Mouse (Mus musculus) hindbrain, embryonic 13.5 days (tissue): Measurements from ENCODE around the gene Slc2a13. TPM values are rescaled to one million over a fixed set of nuclear protein-coding genes. Genes with fewer than 3 reads are reported as not detected.

ENCODE experiments used
- ATAC-seq: fragments of 200-750 bp; cut with Nextera tagmentation; 2 replicates; pipeline ENCODE4 v1.8.0; 2017; ENCODE audit warnings: moderate TSS enrichment; ENCODE audit not compliant: low FRiP score
- H3K27ac ChIP-seq: fragments of 300-500 bp; sonication (generic); 2 replicates; pipeline ENCODE4 v1.5.1; 2015; ENCODE audit warnings: inconsistent platforms, mild to moderate bottlenecking, moderate library complexity
- H3K27me3 ChIP-seq: fragments of 300-500 bp; sonication (generic); 2 replicates; pipeline ENCODE4 v1.6.1; 2015; ENCODE audit warnings: mild to moderate bottlenecking, inconsistent platforms
- H3K36me3 ChIP-seq: fragments of 300-500 bp; sonication (generic); 2 replicates; pipeline ENCODE4 v1.6.1; 2015; ENCODE audit warnings: mild to moderate bottlenecking, inconsistent platforms
- H3K4me1 ChIP-seq: fragments of 300-500 bp; sonication (generic); replicated peaks from 2 replicates; pipeline ENCODE4 v1.6.1; 2015; ENCODE audit warnings: inconsistent platforms
- H3K4me2 ChIP-seq: fragments of 300-500 bp; sonication (generic); 2 replicates; pipeline ENCODE4 v1.6.1; 2015; ENCODE audit warnings: inconsistent platforms, mild to moderate bottlenecking, moderate library complexity
- H3K4me3 ChIP-seq: fragments of 300-500 bp; sonication (generic); 2 replicates; pipeline ENCODE4 v1.5.1; 2015; ENCODE audit warnings: mild to moderate bottlenecking, inconsistent platforms
- H3K9ac ChIP-seq: fragments of 300-500 bp; sonication (generic); 2 replicates; pipeline ENCODE4 v1.6.1; 2015; ENCODE audit warnings: mild to moderate bottlenecking, inconsistent platforms
- H3K9me3 ChIP-seq: fragments of 300-500 bp; sonication (generic); 2 replicates; pipeline ENCODE4 v1.6.1; 2016; ENCODE audit warnings: inconsistent platforms
- WGBS: fragments of 180-500 bp; shearing (Covaris S2); methylation state at CpG from one replicate; pipeline ENCODE4 v1.1.7; 2015; 5-methylcytosine and 5-hydroxymethylcytosine counted together
- polyA plus RNA-seq: library from polyadenylated mRNA; unstranded; fragments of >200 nt; fragmentation: Nextera tagmentation; extraction: Ambion mirVana; gene quantifications from 2 replicates; pipeline ENCODE4 v1.2.1, GENCODE M21; 2015

Slc2a13 gene
- polyA plus RNA-seq, 1 experiment from 2014 or later = 2.9 TPM

DNA sequence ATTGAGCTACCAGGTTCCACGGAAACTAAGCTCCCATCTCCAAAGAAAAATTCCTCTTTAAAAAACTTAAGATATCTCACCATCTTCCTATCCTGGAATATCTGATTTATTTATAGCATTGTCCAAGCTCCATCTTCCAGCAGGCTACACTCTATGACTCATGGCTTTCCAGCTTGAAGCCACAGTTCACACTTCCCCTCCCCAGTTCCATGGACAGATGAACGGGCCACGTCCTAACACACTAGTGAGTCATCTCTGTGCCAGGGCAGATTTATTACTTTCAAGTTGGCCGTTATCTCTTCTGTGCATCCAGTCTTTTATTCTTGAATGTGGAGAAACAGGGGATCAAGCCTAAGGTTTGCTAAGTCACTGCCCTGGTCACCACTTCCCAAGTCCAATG, 78.0 kb downstream of the Slc2a13 start:
- WGBS = 96% methylated on average over 4 of the region's 4 CpGs

DNA sequence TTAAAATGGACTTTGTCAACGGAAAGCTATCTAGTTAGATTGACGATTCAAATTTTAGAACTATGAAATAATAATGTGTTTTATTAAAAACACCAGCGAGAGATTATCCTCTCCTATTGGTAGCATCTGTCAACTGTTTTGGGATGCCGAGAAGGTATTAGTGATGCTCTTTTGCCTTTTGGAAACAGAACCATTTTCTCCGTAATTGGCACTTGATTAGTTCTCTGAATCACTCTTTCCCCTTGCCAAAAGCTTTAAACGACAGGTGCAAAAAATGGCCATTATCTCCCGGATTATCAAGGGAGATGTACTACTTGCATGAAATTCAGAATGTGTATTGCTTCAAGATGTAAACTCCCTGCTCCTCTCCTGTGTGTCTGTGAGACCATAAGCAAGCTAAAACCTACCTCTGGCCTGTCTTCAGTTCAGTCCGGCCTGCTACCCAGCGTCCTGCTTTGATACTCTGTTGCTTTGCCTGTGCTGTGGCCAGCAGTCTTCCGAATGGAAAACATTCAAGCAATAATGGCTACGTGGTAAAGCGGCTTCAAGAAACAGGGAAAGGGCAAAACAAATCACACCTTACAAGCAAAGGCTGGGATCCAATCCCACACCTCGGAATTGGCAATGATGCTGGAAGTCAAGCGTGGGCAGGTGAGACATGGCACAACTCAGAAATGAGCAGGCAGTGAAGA, 93.0 kb downstream of the Slc2a13 start:
- Histone ChIP-seq H3K27me3 (no peaks in the 10 kb centered on the region), H3K4me1 (no peaks in the 10 kb centered on the region), H3K9ac (no peak overlapping the region), H3K27ac (no peak overlapping the region), H3K4me3 (no peak overlapping the region), H3K4me2 (no peak overlapping the region), H3K9me3 (peaks cover 18% of the 10 kb centered on the region; the same call in 1 of the 2 replicates), H3K36me3 (no peaks in the 10 kb centered on the region)
- 88% methylated on average over 14 of the region's 14 CpGs for WGBS
- ATAC-seq = no peak

More for the DNA sequence above, 78.0 kb downstream of the Slc2a13 start:
- no peak for ATAC-seq
- Histone ChIP-seq H3K4me1 (peaks cover 7% of the 10 kb centered on the region; the same call in 1 of the 2 replicates), H3K27me3 (no peaks in the 10 kb centered on the region), H3K4me2 (no peak overlapping the region), H3K36me3 (no peaks in the 10 kb centered on the region; the same call in 1 of the 2 replicates), H3K9me3 (no peaks in the 10 kb centered on the region), H3K27ac (no peak overlapping the region), H3K9ac (no peak overlapping the region), H3K4me3 (no peak overlapping the region)

DNA sequence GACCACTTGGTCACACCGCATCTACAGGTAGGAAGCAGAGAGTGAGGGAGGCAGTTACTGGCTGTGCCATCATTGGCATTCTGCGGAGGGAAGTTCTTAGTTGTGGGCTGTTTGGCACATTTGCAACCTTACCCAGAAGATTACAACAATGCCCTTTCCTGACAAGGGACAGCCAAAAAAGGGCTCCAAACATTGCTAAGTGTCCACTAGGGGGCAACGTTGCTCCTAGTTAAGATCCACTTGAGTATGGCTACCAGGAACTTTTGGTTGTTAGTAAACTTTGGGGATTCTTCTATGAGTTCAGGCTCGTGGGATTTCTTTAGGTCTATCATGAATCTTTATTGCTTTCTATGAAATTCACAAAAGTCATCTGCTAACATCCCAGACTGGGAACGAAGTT, 95.3 kb downstream of the Slc2a13 start:
- no peak for ATAC-seq
- Histone ChIP-seq H3K9me3 (0 out of 2 replicates have a peak, but pooled peaks cover 7% of the 10 kb centered on the region), H3K27me3 (no peaks in the 10 kb centered on the region), H3K27ac (no peak overlapping the region), H3K4me3 (no peak overlapping the region), H3K9ac (no peak overlapping the region), H3K4me1 (no peaks in the 10 kb centered on the region), H3K36me3 (no peaks in the 10 kb centered on the region), H3K4me2 (no peak overlapping the region)
- whole genome bisulfite sequencing = 36% methylated on average over 5 of the region's 5 CpGs

DNA sequence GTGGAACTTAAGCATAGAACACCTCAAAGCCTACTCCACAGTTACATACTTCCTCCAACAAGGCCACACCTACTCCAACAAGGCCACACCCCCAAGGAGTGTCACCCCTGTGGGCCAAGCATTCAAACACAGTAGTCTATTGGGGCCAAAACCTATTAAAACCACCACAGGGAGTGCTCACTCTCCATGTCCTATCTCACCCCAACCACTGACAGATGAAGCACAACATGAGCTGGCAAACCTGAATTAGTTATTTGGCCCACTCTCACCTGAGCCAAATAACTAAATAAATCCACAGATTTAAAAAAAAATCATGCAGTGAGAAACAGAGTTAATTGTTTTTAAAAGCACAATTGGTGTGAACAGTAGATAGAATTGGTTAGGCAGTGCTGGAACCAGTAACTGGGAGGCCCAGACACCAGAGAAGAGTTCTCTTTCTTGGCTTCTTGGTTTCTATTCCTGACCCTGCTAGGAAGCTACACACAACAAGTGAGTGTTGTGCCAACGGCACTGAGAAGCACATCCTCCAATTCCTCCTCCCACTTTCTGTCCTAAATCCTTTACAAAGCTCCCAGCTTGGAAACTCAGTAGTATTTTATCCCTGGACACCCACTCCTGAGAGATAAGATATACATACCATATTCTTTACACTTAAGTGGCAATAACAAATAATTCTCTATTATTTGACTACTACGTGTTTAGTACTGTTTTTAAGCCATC, 99.2 kb downstream of the Slc2a13 start:
- H3K4me2 ChIP-seq = no peak overlapping the region
- WGBS = 88% methylated on average over 2 of the region's 2 CpGs
- H3K27me3 ChIP-seq = no peaks in the 10 kb centered on the region
- ATAC-seq = no peak
- no peak overlapping the region for H3K4me3 ChIP-seq
- H3K27ac ChIP-seq = no peak overlapping the region
- H3K4me1 ChIP-seq = no peaks in the 10 kb centered on the region
- no peaks in the 10 kb centered on the region for H3K36me3 ChIP-seq
- no peaks in the 10 kb centered on the region for H3K9me3 ChIP-seq
- no peak overlapping the region for H3K9ac ChIP-seq

DNA sequence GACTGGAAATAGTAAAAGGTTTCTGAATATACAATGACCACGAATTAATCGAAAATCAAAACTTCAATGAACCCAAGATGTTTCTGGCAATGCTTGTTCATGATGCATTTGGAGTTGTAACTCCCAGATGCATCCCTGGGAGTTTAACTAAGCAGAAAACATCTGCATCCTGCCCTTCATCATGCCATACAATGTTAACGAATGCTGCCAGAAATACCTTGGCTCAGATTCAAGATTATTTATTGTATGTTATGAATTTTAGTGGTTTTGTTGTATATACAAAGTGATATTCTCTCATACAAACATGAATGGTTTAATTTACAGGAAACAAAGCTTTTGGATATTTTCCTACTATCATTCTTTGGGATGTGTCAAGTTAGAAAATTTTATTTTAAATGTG, 107.7 kb downstream of the Slc2a13 start:
- Histone ChIP-seq H3K4me1 (peaks cover 11% of the 10 kb centered on the region; the same call in 1 of the 2 replicates), H3K9me3 (no peaks in the 10 kb centered on the region), H3K4me3 (no peak overlapping the region), H3K4me2 (no peak overlapping the region), H3K9ac (no peak overlapping the region), H3K27ac (no peak overlapping the region), H3K36me3 (no peaks in the 10 kb centered on the region), H3K27me3 (no peaks in the 10 kb centered on the region)
- 89% methylated on average over 3 of the region's 3 CpGs for WGBS
- no peak for ATAC-seq

DNA sequence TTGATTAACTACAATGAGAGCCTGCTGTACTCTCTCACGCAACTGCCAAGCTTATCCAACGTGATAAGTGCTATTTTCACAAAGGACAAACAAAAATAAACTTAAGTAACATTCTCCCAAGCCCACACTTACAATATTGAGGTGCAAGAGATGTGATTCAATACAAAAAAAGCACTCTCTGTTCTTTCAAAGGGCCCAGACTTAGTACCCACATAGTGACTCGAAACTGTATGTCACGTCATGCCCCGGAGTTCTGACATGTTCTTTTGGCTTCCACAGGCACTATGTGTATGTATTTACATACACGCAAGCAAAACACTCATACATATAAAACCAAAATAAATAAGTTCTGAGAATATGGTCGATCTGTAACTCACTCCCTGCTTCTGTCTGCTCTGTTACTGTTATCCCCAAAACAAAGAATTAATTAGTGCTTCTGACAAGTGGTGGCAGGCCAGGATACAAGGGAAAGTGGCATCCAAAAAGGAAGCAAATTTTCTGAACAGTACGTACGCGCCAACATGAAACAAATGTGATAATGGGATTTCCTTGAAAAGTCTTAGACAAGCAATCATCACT, 109.1 kb downstream of the Slc2a13 start:
- 92% methylated on average over 10 of the region's 10 CpGs for WGBS
- H3K4me3 ChIP-seq = no peak overlapping the region
- no peak overlapping the region for H3K9ac ChIP-seq
- peaks cover 11% of the 10 kb centered on the region; the same call in 1 of the 2 replicates for H3K4me1 ChIP-seq
- H3K27ac ChIP-seq = no peak overlapping the region
- H3K4me2 ChIP-seq = no peak overlapping the region
- no peak for ATAC-seq
- no peaks in the 10 kb centered on the region for H3K36me3 ChIP-seq
- H3K27me3 ChIP-seq = no peaks in the 10 kb centered on the region
- no peaks in the 10 kb centered on the region for H3K9me3 ChIP-seq

DNA sequence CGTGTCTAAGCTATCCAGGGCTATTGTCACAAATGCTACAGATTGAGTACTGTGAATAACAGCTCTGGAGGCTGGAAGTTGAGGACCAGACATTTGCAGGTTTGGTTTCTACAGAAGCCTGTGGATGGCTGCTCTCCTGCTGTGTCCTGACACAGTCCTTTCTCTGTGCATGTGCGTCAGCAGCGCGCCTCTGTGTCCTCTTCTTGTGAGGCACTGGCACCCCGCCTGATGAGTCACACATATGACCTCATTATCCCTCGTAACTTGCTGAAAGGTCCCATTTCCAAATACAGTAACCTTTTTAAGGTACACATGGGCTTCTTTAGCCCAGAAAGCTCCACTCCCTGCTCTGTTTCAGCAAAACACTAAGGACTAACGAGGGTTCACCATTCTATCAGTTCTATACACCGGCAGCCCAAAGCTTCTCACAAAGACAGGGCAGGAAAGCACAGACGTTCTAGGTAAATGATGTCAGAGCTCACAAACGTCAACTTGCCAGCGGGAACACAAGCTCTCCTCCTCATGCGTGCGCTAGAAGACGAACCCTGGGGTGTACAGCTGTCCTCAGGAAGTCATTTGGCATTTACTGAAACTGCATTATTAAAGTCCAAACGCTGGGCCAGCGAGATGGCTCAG, 109.9 kb downstream of the Slc2a13 start:
- Histone ChIP-seq H3K4me1 (peaks cover 11% of the 10 kb centered on the region; the same call in 1 of the 2 replicates), H3K4me2 (no peak overlapping the region), H3K36me3 (no peaks in the 10 kb centered on the region), H3K27me3 (no peaks in the 10 kb centered on the region), H3K9me3 (no peaks in the 10 kb centered on the region), H3K9ac (no peak overlapping the region), H3K4me3 (no peak overlapping the region), H3K27ac (no peak overlapping the region)
- WGBS = 73% methylated on average over 16 of the region's 16 CpGs
- no peak for ATAC-seq

DNA sequence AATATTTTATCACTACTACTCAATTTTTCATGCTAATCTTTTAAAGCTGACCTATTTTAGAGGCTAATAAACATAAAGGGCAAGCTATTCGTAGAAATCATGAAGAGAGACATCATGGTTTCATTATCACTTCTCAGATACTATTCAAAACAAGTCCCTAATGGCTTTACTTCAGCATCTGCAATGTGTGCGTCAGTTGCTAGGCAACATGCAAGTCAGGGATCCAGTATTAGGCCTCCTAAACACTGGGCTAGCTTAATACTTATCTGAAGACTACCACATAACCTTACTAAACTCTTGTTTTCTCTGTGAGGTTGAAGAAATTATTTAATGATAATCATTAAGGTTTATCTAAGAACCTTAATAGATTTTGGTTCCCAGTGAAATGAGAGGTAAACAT, 111.1 kb downstream of the Slc2a13 start:
- Histone ChIP-seq H3K27me3 (no peaks in the 10 kb centered on the region), H3K9ac (no peak overlapping the region), H3K4me3 (no peak overlapping the region), H3K4me2 (no peak overlapping the region), H3K36me3 (no peaks in the 10 kb centered on the region), H3K9me3 (no peaks in the 10 kb centered on the region), H3K4me1 (peaks cover 11% of the 10 kb centered on the region; the same call in 1 of the 2 replicates), H3K27ac (no peak overlapping the region)
- no peak for ATAC-seq
- WGBS = 28% methylated on average over 2 of the region's 2 CpGs

DNA sequence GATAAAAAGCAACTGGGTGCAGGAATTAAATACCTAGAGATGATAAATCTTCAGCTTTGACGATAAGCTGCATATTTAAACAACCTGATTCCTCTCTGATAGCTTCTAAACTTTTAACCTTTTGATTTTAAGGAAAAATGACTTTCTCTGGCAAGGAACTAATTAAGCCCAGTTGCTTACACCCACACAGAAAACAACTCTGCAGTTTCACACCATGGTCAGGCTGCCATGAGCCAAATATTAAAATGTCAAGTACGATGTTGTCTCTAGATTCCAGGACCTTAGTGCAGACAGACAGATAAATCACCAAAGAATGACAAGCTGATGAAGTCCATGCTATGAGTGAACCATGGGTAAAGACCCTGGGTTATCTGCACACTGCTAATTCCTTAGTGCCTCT, 115.9 kb downstream of the Slc2a13 start:
- no peak overlapping the region for H3K27ac ChIP-seq
- ATAC-seq = no peak
- peaks cover 3% of the 10 kb centered on the region; the same call in 1 of the 2 replicates for H3K4me1 ChIP-seq
- no peak overlapping the region for H3K9ac ChIP-seq
- H3K4me2 ChIP-seq = no peak overlapping the region
- H3K36me3 ChIP-seq = no peaks in the 10 kb centered on the region
- 85% methylated on average over 2 of the region's 2 CpGs for WGBS
- no peaks in the 10 kb centered on the region for H3K9me3 ChIP-seq
- H3K4me3 ChIP-seq = no peak overlapping the region
- no peaks in the 10 kb centered on the region for H3K27me3 ChIP-seq

DNA sequence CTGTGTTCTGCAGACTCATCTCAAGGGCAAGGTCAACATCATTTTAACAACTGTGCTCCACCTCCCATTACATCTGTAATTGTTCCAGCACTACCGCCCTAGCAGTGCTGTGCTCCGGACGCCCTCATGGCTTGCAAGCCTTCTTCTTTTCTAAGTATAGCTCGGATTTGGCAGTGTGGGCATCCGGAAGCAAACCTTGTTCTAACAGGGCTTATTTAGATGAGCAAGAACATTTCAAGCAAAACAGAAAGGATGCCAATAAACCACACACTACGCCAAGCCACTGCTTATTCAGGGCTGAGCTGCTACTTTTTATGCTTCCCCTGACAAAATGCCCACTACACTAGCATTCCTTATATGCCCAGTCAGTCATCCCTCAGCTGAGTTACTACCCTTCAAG, 127.7 kb downstream of the Slc2a13 start:
- H3K4me2 ChIP-seq = no peak overlapping the region
- no peak overlapping the region for H3K9ac ChIP-seq
- H3K4me1 ChIP-seq = no peaks in the 10 kb centered on the region
- no peaks in the 10 kb centered on the region for H3K27me3 ChIP-seq
- 88% methylated on average over 6 of the region's 6 CpGs for WGBS
- ATAC-seq = no peak
- no peak overlapping the region for H3K4me3 ChIP-seq
- no peaks in the 10 kb centered on the region for H3K36me3 ChIP-seq
- no peak overlapping the region for H3K27ac ChIP-seq
- H3K9me3 ChIP-seq = 0 out of 2 replicates have a peak, but pooled peaks cover 5% of the 10 kb centered on the region

DNA sequence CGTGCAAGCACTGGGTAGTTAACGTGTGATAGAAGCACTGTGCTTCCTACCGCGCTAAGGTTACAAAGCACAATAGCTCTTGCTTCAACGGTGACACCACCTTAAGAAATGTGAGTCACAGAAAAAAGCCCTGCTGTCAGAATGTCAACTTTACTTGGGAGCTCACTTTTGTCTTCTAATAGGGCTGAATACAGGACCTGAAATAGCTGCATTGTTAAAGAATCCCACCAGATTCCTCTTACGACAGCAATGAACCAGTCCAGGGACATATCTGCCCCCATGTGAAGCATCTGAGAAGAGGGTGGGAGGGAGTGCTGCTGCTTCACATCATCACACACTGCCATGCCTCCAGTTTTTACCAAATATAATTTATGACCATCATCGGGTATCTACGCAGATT, 129.6 kb downstream of the Slc2a13 start:
- WGBS = 62% methylated on average over 8 of the region's 8 CpGs
- no peak overlapping the region for H3K4me3 ChIP-seq
- H3K4me1 ChIP-seq = no peaks in the 10 kb centered on the region
- H3K27me3 ChIP-seq = no peaks in the 10 kb centered on the region
- no peak overlapping the region for H3K4me2 ChIP-seq
- H3K36me3 ChIP-seq = no peaks in the 10 kb centered on the region
- no peak for ATAC-seq
- no peaks in the 10 kb centered on the region for H3K9me3 ChIP-seq
- no peak overlapping the region for H3K9ac ChIP-seq
- H3K27ac ChIP-seq = no peak overlapping the region

DNA sequence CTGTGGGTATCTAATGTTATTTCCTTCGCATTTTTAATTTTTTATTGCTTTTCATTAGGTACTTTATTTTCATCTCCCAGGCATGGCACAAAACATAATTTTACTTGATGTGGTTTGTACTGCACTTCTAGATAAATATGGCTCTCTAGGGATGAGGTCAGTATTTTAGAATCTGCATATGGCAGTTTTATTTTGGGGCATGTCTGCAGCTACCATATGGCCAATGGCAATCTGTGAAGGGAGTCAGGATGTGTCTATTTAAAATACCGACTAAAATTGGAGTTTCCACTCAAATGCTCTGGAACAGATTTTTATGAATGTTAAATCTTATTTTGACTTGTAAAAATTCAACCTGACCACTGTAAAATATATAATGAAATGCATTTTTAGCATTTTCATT, 133.2 kb downstream of the Slc2a13 start:
- no peaks in the 10 kb centered on the region for H3K9me3 ChIP-seq
- H3K4me3 ChIP-seq = no peak overlapping the region
- no peaks in the 10 kb centered on the region for H3K36me3 ChIP-seq
- ATAC-seq = no peak
- no peak overlapping the region for H3K9ac ChIP-seq
- no peak overlapping the region for H3K27ac ChIP-seq
- no peaks in the 10 kb centered on the region for H3K27me3 ChIP-seq
- no peaks in the 10 kb centered on the region for H3K4me1 ChIP-seq
- 88% methylated on average over 2 of the region's 2 CpGs for WGBS
- H3K4me2 ChIP-seq = no peak overlapping the region
